Mouse (Mus musculus) ZHBTc4 (cell line): ENCODE results near the gene Olfr774.
"Not testable (repeated sequence)": the region's sequence is repeated elsewhere in the genome, so short reads cannot be mapped to it uniquely, and the experiment has no call there.

ENCODE experiments used
- DNase-seq: peaks from one replicate; pipeline ENCODE4 v3.0.0-alpha.2; 2011; ENCODE audit warnings: low read depth, low spot score

Gene Olfr774

DNA sequence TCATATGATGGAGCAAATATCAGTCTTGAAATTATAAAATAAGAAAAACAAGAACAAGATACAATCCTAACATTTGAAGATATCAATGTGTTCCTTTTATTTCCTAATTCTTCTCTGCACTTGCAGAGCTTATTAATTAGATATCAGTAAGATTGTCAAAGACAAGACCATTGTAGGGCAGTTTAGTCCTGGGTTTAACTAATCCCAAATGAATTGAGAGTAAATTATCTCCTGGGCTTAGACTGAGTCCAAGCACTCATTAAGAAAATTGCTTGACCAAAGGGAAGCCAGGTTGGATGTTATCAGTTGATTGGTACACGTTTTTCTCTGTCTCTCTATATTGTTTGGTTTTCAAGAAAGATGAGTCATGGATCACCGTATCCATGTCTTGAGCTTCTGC lies at the start of gene Olfr774:
Olfr774 (plus strand) TSS at position 301 of the 400 bp plus-strand sequence.
- no peak for DNase-seq

DNA sequence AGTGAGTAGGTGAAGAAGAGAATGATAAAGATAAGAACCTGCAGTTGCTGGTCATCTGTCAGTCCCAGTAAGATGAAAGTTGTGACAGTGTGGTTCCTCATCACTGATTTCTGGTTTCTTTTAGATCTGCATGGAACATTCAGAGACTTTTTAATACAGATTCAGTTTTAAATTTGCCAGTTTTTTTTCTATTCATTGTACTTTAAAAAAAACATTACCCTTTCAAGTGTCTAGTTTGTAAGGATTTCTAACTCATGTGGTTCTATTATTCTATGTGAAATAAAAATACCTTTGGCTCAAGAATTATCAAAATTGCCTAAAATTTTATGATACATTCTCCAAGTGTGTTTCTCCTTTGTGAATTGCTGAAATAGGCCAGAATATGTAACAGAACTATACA lies 48.7 kb upstream of the Olfr774 start, which contains the start of gene Olfr773:
Olfr773 (minus strand) TSS at position 101 of the 400 bp plus-strand sequence.
- not testable (repeated sequence) for DNase-seq

DNA sequence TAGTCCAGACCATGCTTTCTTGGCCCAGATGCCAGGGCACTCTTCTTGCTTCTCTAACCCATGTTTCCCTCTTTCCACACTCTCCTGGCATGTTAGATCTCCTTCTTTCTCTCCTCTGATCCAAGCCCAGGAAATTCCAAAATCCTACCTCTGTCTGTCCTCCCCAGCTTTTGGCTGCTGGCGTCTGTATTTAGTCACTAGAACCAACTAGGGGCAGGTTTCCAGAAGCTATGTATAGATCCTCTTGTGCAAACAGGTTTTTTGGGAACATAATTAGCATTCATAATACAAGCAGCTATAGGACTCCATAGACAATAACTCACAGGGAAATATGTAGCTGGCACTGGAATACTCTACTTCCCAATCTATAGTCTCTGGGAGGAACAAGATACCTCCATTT lies 5.3 kb upstream of the Olfr774 start:
- DNase-seq: no peak

DNA sequence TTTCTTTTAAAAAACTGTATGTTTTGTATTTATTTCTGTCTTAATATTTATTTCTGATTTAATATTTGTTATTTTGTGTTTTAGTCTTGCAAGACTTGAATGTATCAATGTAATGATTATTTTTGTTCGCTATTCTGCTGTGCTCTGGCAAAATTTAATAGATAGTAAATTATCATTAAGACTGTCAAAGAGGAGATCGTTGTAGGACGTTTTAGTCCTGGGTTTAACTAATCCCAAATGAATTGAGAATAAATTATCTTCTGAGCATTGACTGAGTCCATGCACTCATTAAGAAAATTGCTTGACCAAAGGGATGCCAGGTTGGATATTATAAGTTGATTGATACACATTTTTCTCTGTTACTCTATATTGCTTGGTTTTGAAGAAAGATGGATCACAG lies 12.1 kb downstream of the Olfr774 start, which contains the start of gene Olfr775:
Olfr775 (plus strand) TSS at position 301 of the 400 bp plus-strand sequence.
- no peak for DNase-seq

DNA sequence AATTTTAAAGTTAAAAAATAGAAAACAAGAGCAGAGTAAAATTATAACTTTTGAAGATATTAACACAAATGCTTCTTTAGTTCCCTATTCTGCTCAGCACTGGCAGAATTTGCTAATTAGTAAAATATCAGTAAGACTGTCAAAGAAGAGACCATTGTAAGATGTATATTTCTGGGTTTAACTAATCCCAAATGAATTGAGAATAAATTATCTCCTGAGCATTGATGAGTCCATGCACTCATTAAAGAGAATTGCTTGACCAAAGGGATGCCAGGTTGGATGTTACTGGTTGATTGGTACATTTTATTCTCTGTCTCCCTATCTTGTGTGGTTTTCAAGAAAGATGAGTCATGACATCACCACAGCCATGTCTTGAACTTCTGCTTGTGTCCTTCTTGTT lies 22.8 kb downstream of the Olfr774 start, which contains the start of gene Olfr776:
Olfr776 (plus strand) TSS at position 301 of the 400 bp plus-strand sequence.
- no peak for DNase-seq

DNA sequence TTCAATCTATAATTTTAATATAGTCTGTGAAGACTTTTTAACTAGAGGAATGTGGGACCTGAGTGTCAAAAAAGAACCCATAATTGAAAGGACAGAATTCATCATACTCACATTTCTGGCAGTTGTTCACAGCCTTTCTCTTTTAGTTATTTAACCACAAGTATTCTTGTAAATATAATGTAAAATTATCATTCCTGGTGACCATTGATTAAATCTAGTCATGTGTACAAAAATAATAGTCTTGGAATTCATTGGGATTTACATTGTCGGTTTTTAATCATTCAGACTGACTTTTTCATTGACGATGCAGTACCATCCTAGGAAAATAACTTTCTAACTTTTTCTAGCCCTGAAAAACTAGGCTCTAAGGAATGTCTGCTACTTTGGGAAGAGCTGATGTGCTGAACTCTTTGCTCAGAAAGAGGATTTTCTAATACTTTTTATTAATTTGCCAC lies 35.1 kb downstream of the Olfr774 start, which contains the start of gene Olfr777:
Olfr777 (minus strand) TSS at position 405 of the 455 bp plus-strand sequence.
- DNase-seq: no peak
